Mouse (Mus musculus) MEL (cell line): ENCODE measurements around the gene Samd8. TPM values are rescaled to one million over a fixed set of nuclear protein-coding genes. Genes with fewer than 3 reads are reported as not detected.

ENCODE experiments used
- DNase-seq: peaks from one replicate; pipeline ENCODE4 v3.0.0; 2011; ENCODE audit warnings: low read depth, low spot score
- H3K27ac ChIP-seq: 2 replicates; pipeline ENCODE4 v1.5.1; 2012; ENCODE audit warnings: low read depth, mild to moderate bottlenecking, control low read depth, low read length, moderate library complexity; ENCODE audit not compliant: control insufficient read depth
- H3K27me3 ChIP-seq, 2 experiments: fragments of 150-350 bp in 1 of 2; sonication (generic) in 1 of 2; 2 replicates each; pipeline ENCODE4 v1.6.1; 2012; ENCODE audit warnings: low read length in 2 of 2, mild to moderate bottlenecking in 2 of 2, improper control_type of control experiment in 1 of 2, moderate library complexity in 1 of 2; ENCODE audit not compliant: insufficient read depth in 2 of 2, control insufficient read depth in 1 of 2
- H3K36me3 ChIP-seq, 2 experiments: 2 replicates each; pipeline ENCODE4 v1.6.1; 2012 to 2014; ENCODE audit warnings: low read length in 2 of 2, improper control_type of control experiment in 1 of 2, inconsistent platforms in 1 of 2, mild to moderate bottlenecking in 1 of 2; ENCODE audit not compliant: insufficient read depth in 2 of 2, control insufficient read depth in 1 of 2
- H3K4me1 ChIP-seq, 2 experiments: fragments of 150-350 bp in 1 of 2; sonication (generic) in 1 of 2; 2 replicates each; pipeline ENCODE4 v1.6.1; 2012; ENCODE audit warnings: low read length in 2 of 2, improper control_type of control experiment in 1 of 2, mild to moderate bottlenecking in 1 of 2; ENCODE audit not compliant: insufficient read depth in 2 of 2, control insufficient read depth in 1 of 2
- H3K4me3 ChIP-seq, 2 experiments: fragments of 150-350 bp in 1 of 2; sonication (generic) in 1 of 2; 2 replicates each; pipeline ENCODE4 v1.5.1; 2012; ENCODE audit warnings: low read depth in 2 of 2, low read length in 2 of 2, mild to moderate bottlenecking in 2 of 2, moderate library complexity in 2 of 2, control low read depth in 1 of 2, improper control_type of control experiment in 1 of 2; ENCODE audit not compliant: control insufficient read depth in 1 of 2, insufficient read depth in 1 of 2
- H3K79me2 ChIP-seq: 2 replicates; pipeline ENCODE4 v1.6.1; 2012; ENCODE audit warnings: mild to moderate bottlenecking, low read length, moderate library complexity; ENCODE audit not compliant: control insufficient read depth, poor library complexity, insufficient read depth
- H3K9ac ChIP-seq: 2 replicates; pipeline ENCODE4 v1.6.1; 2012; ENCODE audit warnings: low read depth, mild to moderate bottlenecking, control low read depth, low read length, moderate library complexity; ENCODE audit not compliant: control insufficient read depth, poor library complexity, severe bottlenecking
- H3K9me3 ChIP-seq: fragments of 150-350 bp; sonication (generic); replicated peaks from 2 replicates; pipeline ENCODE4 v1.6.1; 2012; ENCODE audit warnings: mild to moderate bottlenecking, low read length, improper control_type of control experiment, moderate library complexity; ENCODE audit not compliant: insufficient read depth
- CHD1 ChIP-seq: IDR thresholded peaks from 2 replicates; pipeline ENCODE4 v1.6.1; 2012; ENCODE audit warnings: low read depth, mild to moderate bottlenecking, inconsistent platforms, low read length, improper control_type of control experiment
- CTCF ChIP-seq, 3 experiments: IDR thresholded peaks in 2 of 3; conservative IDR thresholded peaks in 1 of 3; 2 replicates each; pipeline ENCODE4 v1.5.1; 2011 to 2012; ENCODE audit warnings: low read length in 3 of 3, low read depth in 2 of 3, mild to moderate bottlenecking in 2 of 3, improper control_type of control experiment in 1 of 3, inconsistent platforms in 1 of 3, mixed read lengths in 1 of 3, moderate library complexity in 1 of 3; ENCODE audit not compliant: control insufficient read depth in 1 of 3, insufficient read depth in 1 of 3, poor library complexity in 1 of 3, severe bottlenecking in 1 of 3
- E2F4 ChIP-seq: IDR thresholded peaks from 2 replicates; pipeline ENCODE4 v1.6.1; 2011; ENCODE audit warnings: low read depth, low read length, improper control_type of control experiment, borderline replicate concordance
- ELF1 ChIP-seq: IDR thresholded peaks from 2 replicates; pipeline ENCODE4 v1.6.1; 2014; ENCODE audit warnings: low read depth, mild to moderate bottlenecking, inconsistent platforms, low read length, improper control_type of control experiment, moderate library complexity
- EP300 ChIP-seq, 2 experiments: IDR thresholded peaks; 2 replicates each; pipeline ENCODE4 v1.6.1; 2011; ENCODE audit warnings: improper control_type of control experiment in 2 of 2, low read length in 2 of 2, low read depth in 1 of 2, mild to moderate bottlenecking in 1 of 2
- ETS1 ChIP-seq: IDR thresholded peaks from 2 replicates; pipeline ENCODE4 v1.6.1; 2012; ENCODE audit warnings: low read depth, mild to moderate bottlenecking, inconsistent platforms, low read length, improper control_type of control experiment, moderate library complexity
- HCFC1 ChIP-seq: IDR thresholded peaks from 2 replicates; pipeline ENCODE4 v1.6.1; 2012; ENCODE audit warnings: low read depth, mild to moderate bottlenecking, inconsistent platforms, low read length, improper control_type of control experiment, moderate library complexity
- MAFK ChIP-seq: IDR thresholded peaks from 2 replicates; pipeline ENCODE4 v1.6.1; 2011; ENCODE audit warnings: low read depth, mild to moderate bottlenecking, low read length, improper control_type of control experiment, borderline replicate concordance
- MAX ChIP-seq: IDR thresholded peaks from 2 replicates; pipeline ENCODE4 v1.6.1; 2011; ENCODE audit warnings: low read length, improper control_type of control experiment
- MAZ ChIP-seq: IDR thresholded peaks from 2 replicates; pipeline ENCODE4 v1.6.1; 2012; ENCODE audit warnings: low read depth, mild to moderate bottlenecking, inconsistent platforms, low read length, improper control_type of control experiment
- MYC ChIP-seq: IDR thresholded peaks from 2 replicates; pipeline ENCODE4 v1.6.1; 2011; ENCODE audit warnings: low read depth, mild to moderate bottlenecking, low read length, improper control_type of control experiment, moderate library complexity
- NRF1 ChIP-seq: IDR thresholded peaks from 2 replicates; pipeline ENCODE4 v1.6.1; 2014; ENCODE audit warnings: low read depth, mild to moderate bottlenecking, inconsistent platforms, low read length, improper control_type of control experiment, moderate library complexity; ENCODE audit not compliant: poor library complexity, insufficient read depth, severe bottlenecking
- POLR2A ChIP-seq, 2 experiments: IDR thresholded peaks; 2 replicates each; pipeline ENCODE4 v1.6.1; 2011 to 2012; ENCODE audit warnings: low read length in 2 of 2, mild to moderate bottlenecking in 2 of 2, control low read depth in 1 of 2, improper control_type of control experiment in 1 of 2, low read depth in 1 of 2, moderate library complexity in 1 of 2; ENCODE audit not compliant: control insufficient read depth in 1 of 2, insufficient read depth in 1 of 2, poor library complexity in 1 of 2
- POLR2AphosphoS2 ChIP-seq: IDR thresholded peaks from 2 replicates; pipeline ENCODE4 v1.6.1; 2011; ENCODE audit warnings: low read length, improper control_type of control experiment
- POLR2AphosphoS5 ChIP-seq: IDR thresholded peaks from 2 replicates; pipeline ENCODE4 v1.6.1; 2012; ENCODE audit warnings: low read depth, borderline replicate concordance, mild to moderate bottlenecking, inconsistent platforms, low read length, moderate library complexity, mixed read lengths
- RAD21 ChIP-seq: IDR thresholded peaks from 2 replicates; pipeline ENCODE4 v1.6.1; 2011; ENCODE audit warnings: mild to moderate bottlenecking, low read depth, low read length, improper control_type of control experiment
- RCOR1 ChIP-seq: IDR thresholded peaks from 2 replicates; pipeline ENCODE4 v1.6.1; 2012; ENCODE audit warnings: low read depth, mild to moderate bottlenecking, inconsistent platforms, low read length, improper control_type of control experiment
- SIN3A ChIP-seq: IDR thresholded peaks from 2 replicates; pipeline ENCODE4 v1.6.1; 2012; ENCODE audit warnings: low read length, improper control_type of control experiment, inconsistent platforms
- TAL1 ChIP-seq: IDR thresholded peaks from 2 replicates; pipeline ENCODE4 v1.6.1; 2012; ENCODE audit warnings: mild to moderate bottlenecking, inconsistent platforms, low read length, moderate library complexity, mixed read lengths
- TCF12 ChIP-seq: IDR thresholded peaks from 2 replicates; pipeline ENCODE4 v1.6.1; 2014; ENCODE audit warnings: low read depth, mild to moderate bottlenecking, inconsistent platforms, low read length, improper control_type of control experiment, moderate library complexity
- ZC3H11A ChIP-seq: IDR thresholded peaks from 2 replicates; pipeline ENCODE4 v1.6.1; 2012; ENCODE audit warnings: low read depth, mild to moderate bottlenecking, inconsistent platforms, low read length, improper control_type of control experiment
- polyA plus RNA-seq, 2 experiments: library from polyadenylated mRNA; stranded (reverse) in 1 of 2; unstranded in 1 of 2; fragments of >175 nt in 1 of 2; fragments of >200 nt in 1 of 2; gene quantifications; 2 replicates each; pipeline versions ENCODE4 v1.2.1 to v1.2.4; 2012; ENCODE audit warnings: low replicate concordance in 2 of 2, low read depth in 1 of 2; ENCODE audit not compliant: insufficient read length in 2 of 2, insufficient read depth in 1 of 2, missing spikeins in 1 of 2
- total RNA-seq: library from RNA; depleted of rRNA; stranded (reverse); fragments of 300-350 nt; gene quantifications from 2 replicates; pipeline ENCODE4 v1.2.3, GENCODE M21; 2012

Samd8 gene
- total and polyA plus RNA-seq, 3 experiments: 5.8 to 6.8 TPM; not detected in 1

DNA sequence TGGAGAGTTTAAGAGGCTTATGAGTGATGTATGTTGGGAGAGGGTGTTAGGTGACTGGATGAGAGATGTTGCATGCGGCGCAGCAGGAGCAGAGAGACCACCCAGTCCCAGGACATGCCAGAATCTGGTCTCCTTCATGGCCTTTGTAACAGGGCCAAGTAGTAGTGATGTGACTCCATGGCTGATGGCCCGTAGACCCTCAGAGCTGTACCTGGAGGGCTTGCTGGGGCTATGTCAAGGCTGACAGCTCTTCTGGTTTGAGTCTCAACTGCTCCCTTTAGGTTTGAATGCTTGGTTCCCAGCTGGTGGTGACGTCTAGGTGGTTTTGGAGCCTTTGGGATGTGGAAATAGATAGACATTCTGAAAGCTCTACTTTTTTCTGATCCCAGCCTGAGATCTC lies 20.4 kb upstream of the Samd8 start:
- Histone ChIP-seq H3K4me1 (no peaks in the 10 kb centered on the region), H3K27me3 (no peaks in the 10 kb centered on the region), H3K27ac (no peak overlapping the region), H3K4me3 (no peak overlapping the region), H3K36me3 (no peaks in the 10 kb centered on the region), H3K9ac (no peak overlapping the region), H3K79me2 (no peaks in the 10 kb centered on the region), H3K9me3 (no peaks in the 10 kb centered on the region)
- DNase-seq: no peak
- no peak for TF ChIP-seq SIN3A
- TF ChIP-seq CTCF (IDR thresholded peaks at IDR 0.05 in 2 of 3, conservative IDR thresholded peaks at IDR 0.05 in 1 of 3; ENCODE audit: control insufficient read depth in 1 of 3, insufficient read depth in 1 of 3, low read depth in 2 of 3, low read length in 3 of 3, poor library complexity in 1 of 3, severe bottlenecking in 1 of 3): no peak
- no peak for TF ChIP-seq MAZ

DNA sequence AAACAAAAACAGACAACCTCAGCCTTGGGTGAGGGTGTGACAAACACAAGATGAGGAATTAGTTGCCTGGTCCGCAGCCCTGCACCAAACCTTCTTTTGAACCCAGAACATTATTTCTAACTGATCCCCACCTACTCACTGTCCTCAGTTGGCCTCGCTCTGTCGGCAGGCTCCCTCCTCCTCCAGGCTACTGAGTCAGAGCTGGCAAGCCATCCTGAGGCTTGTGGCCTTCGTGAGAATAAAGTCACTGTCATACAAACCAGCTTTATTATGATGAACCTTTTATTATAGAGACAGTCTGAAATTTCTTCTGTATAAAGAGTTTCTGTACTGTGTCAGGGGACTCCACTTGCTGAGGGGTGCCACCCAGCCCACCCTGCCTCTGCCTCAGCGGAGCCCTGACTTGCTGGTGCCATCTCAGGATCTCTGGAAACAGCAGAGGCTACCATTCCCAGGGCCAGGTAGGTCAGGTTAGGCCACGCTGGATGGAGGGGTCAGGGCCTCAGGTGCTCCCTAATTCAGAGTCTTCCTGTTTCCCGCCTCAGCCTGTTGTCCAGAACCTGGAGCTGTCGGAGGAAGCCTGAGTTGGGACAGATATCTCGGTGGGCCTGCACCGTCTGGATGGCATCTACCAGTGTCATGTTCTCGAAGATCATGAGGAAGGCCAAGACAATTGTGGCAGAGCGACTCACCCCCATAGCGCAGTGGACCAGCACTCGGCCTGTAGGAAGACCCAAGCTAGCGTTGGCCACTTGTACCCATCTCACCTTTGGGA lies 17.0 kb upstream of the Samd8 start:
- Histone ChIP-seq H3K27ac (no peak overlapping the region), H3K79me2 (no peaks in the 10 kb centered on the region), H3K9ac (no peak overlapping the region), H3K4me3 (no peak overlapping the region), H3K9me3 (no peaks in the 10 kb centered on the region), H3K4me1 (no peaks in the 10 kb centered on the region), H3K27me3 (no peaks in the 10 kb centered on the region), H3K36me3 (no peaks in the 10 kb centered on the region)
- no peak for DNase-seq
- TF ChIP-seq RAD21 (no peak), MAX (no peak), NRF1 (no peak), CTCF (IDR thresholded peaks at IDR 0.05 in 2 of 3, conservative IDR thresholded peaks at IDR 0.05 in 1 of 3; ENCODE audit: control insufficient read depth in 1 of 3, insufficient read depth in 1 of 3, low read depth in 2 of 3, low read length in 3 of 3, poor library complexity in 1 of 3, severe bottlenecking in 1 of 3) (no peak)
- TF ChIP-seq, all 39 proteins: peak for 0

DNA sequence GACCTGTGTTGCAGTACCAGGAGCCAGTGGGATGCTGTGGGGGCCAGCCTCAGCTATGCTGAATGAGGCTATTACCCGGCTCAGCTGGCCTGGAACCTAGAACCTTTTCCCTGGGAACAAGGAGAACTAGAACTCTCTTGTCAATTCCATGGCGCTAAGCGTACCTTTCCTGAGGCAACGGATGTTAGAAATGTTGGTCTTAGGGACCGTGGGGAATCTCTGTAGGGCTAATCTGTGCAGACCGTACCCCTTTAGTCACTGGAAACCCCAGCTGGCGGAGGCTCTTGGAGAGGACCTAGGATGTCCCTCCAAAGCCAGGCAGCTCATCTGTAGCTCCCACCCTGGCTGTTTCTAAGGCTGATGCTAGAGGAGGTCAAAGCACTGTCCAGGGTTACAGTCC lies 10.0 kb upstream of the Samd8 start:
- Histone ChIP-seq H3K27me3 (no peaks in the 10 kb centered on the region), H3K27ac (no peak overlapping the region)
- DNase-seq: no peak

More for the DNA sequence above, 10.0 kb upstream of the Samd8 start:
- H3K9me3 ChIP-seq: no peaks in the 10 kb centered on the region
- H3K4me1 ChIP-seq: no peaks in the 10 kb centered on the region
- TF ChIP-seq ETS1 (no peak), MAX (no peak), POLR2AphosphoS5 (no peak), MAFK (no peak), SIN3A (no peak), POLR2AphosphoS2 (no peak), TAL1 (no peak), ELF1 (no peak), CHD1 (no peak), MYC (no peak), HCFC1 (no peak), MAZ (no peak), POLR2A (IDR thresholded peaks at IDR 0.05; ENCODE audit: control insufficient read depth in 1 of 2, insufficient read depth in 1 of 2, low read depth in 1 of 2, low read length in 2 of 2, poor library complexity in 1 of 2) (no peak), E2F4 (no peak), EP300 (IDR thresholded peaks at IDR 0.05; ENCODE audit: low read depth in 1 of 2, low read length in 2 of 2) (no peak), ZC3H11A (no peak), TCF12 (no peak), RCOR1 (no peak)
- H3K36me3 ChIP-seq: no peaks in the 10 kb centered on the region
- no peak overlapping the region for H3K4me3 ChIP-seq
- H3K9ac ChIP-seq: no peak overlapping the region
- H3K79me2 ChIP-seq: no peaks in the 10 kb centered on the region
